Mouse (Mus musculus) midbrain, postnatal 0 days (tissue): ENCODE results near the gene Prkag2. TPM values are rescaled to one million over a fixed set of nuclear protein-coding genes. Genes with fewer than 3 reads are reported as not detected.

ENCODE experiments used
- ATAC-seq: fragments of 200-750 bp; cut with Nextera tagmentation; 2 replicates; pipeline ENCODE4 v1.8.0; 2017; ENCODE audit warnings: moderate number of reproducible peaks, mild to moderate bottlenecking, moderate TSS enrichment, moderate library complexity; ENCODE audit not compliant: low FRiP score
- DNase-seq: peaks from one replicate; pipeline ENCODE4 v3.0.0-alpha.2; 2015; ENCODE audit warnings: low spot score
- H3K27ac ChIP-seq: fragments of 300-500 bp; sonication (generic); 2 replicates; pipeline ENCODE4 v1.5.1; 2014; ENCODE audit warnings: low read depth, mild to moderate bottlenecking, low read length, mixed read lengths
- H3K27me3 ChIP-seq: fragments of 300-500 bp; sonication (generic); 2 replicates; pipeline ENCODE4 v1.6.1; 2014; ENCODE audit warnings: low read length, control low read depth, mixed read lengths; ENCODE audit not compliant: insufficient read depth
- H3K36me3 ChIP-seq: fragments of 300-500 bp; sonication (generic); 2 replicates; pipeline ENCODE4 v1.6.1; 2014; ENCODE audit warnings: low read length, control low read depth, mixed read lengths; ENCODE audit not compliant: insufficient read depth
- H3K4me1 ChIP-seq: fragments of 300-500 bp; sonication (generic); 2 replicates; pipeline ENCODE4 v1.6.1; 2014; ENCODE audit warnings: mild to moderate bottlenecking, control low read depth, antibody characterized with exemption, low read length, mixed read lengths; ENCODE audit not compliant: insufficient read depth
- H3K4me2 ChIP-seq: fragments of 300-500 bp; sonication (generic); 2 replicates; pipeline ENCODE4 v1.6.1; 2014; ENCODE audit warnings: low read depth, mild to moderate bottlenecking, low read length, mixed read lengths; ENCODE audit not compliant: poor library complexity, severe bottlenecking
- H3K4me3 ChIP-seq: fragments of 300-500 bp; sonication (generic); 2 replicates; pipeline ENCODE4 v1.5.1; 2014; ENCODE audit warnings: low read depth, mild to moderate bottlenecking, low read length, moderate library complexity
- H3K9ac ChIP-seq: fragments of 300-500 bp; sonication (generic); replicated peaks from 2 replicates; pipeline ENCODE4 v1.6.1; 2014; ENCODE audit warnings: mild to moderate bottlenecking, low read length, moderate library complexity, mixed read lengths; ENCODE audit not compliant: poor library complexity, severe bottlenecking
- H3K9me3 ChIP-seq: fragments of 300-500 bp; sonication (generic); 2 replicates; pipeline ENCODE4 v1.6.1; 2016; ENCODE audit warnings: low read length, control low read depth
- CTCF ChIP-seq: IDR thresholded peaks from 2 replicates; pipeline ENCODE4 v1.5.1; 2016; ENCODE audit warnings: antibody characterized with exemption, mild to moderate bottlenecking
- WGBS: fragments of 180-500 bp; shearing (Covaris S2); extraction: QIAGEN DNeasy Blood & Tissue Kit; methylation state at CpG from one replicate; pipeline ENCODE4 v1.1.7; 2014; 5-methylcytosine and 5-hydroxymethylcytosine counted together
- polyA plus RNA-seq: library from polyadenylated mRNA; unstranded; fragments of >200 nt; fragmentation: Nextera tagmentation; extraction: Ambion mirVana; gene quantifications from 2 replicates; pipeline ENCODE4 v1.2.1, GENCODE M21; 2015
- total RNA-seq: library from RNA; depleted of rRNA; stranded (reverse); fragments of >200 nt; gene quantifications from 2 replicates; pipeline ENCODE4 v1.2.3, GENCODE M21; 2014

The Prkag2 gene
- total and polyA plus RNA-seq, 2 experiments from 2014 or later: 51.6 to 103 TPM

DNA sequence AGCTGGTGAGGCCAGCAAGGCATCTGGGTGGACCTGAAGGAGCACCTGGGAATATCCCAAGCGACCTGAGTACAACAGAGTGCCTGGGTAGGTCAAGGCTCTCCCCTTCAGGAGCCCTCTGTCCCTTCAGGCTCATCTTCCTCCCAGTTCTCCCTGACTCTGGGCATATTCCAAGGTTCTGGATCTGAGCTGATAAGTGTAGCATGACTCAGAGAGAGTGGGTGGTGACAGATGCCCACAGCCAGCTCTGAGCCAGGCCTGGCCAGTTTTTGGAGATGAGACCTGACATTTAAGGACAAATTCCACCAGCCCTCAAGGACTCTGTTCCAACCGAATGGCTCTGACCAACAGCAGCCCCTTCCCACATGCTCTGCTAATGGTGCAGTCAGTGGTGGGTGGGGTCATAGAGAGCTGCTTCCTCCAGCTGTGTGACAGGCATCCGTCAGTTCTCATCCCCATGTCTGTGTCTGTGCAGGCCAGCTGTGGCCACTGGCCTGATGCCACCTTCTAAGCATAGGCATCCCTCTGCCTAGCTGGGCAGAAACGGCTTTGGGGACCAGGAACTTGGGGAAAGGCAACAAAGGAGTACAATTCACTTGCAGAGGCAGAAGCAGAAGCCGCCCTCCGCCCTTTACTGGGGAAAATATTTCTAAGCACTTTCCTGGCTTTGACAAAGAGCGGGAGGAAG lies 46.3 kb downstream of the Prkag2 start:
- Histone ChIP-seq H3K36me3 (no peaks in the 10 kb centered on the region), H3K9ac (no peak overlapping the region), H3K27me3 (no peaks in the 10 kb centered on the region), H3K9me3 (no peaks in the 10 kb centered on the region), H3K27ac (no peak overlapping the region), H3K4me2 (no peak overlapping the region), H3K4me3 (no peak overlapping the region), H3K4me1 (peaks cover 5% of the 10 kb centered on the region; the same call in 1 of the 2 replicates)
- ATAC-seq: no peak
- WGBS: 69% methylated on average over 7 of the region's 7 CpGs
- no peak for DNase-seq
- no peak for TF ChIP-seq CTCF

DNA sequence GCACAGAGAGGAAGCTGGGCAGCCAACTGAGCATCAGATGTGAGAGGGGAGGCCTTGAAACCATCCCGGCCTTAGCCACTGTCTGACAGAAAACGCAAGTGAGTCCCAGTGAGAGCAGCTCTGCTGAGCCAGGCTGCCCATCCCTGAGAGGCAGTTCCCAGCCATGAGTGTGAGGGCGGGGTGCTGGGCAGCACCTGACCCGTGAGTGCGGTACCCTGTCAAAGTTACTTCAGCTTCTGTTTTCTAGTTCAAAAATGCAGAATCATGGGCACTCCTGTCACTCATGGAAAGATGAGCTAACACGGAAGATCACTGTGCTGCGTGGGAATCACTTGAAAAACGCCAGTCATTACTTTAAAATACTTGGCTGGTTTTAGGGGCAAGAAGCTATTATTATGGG lies 49.6 kb downstream of the Prkag2 start:
- Histone ChIP-seq H3K4me3 (no peak overlapping the region), H3K36me3 (no peaks in the 10 kb centered on the region), H3K4me2 (no peak overlapping the region), H3K27me3 (no peaks in the 10 kb centered on the region), H3K27ac (no peak overlapping the region), H3K4me1 (no peaks in the 10 kb centered on the region), H3K9me3 (no peaks in the 10 kb centered on the region), H3K9ac (no peak overlapping the region)
- no peak for TF ChIP-seq CTCF
- DNase-seq (no peak), ATAC-seq (no peak)
- WGBS: 80% methylated on average over 8 of the region's 8 CpGs

DNA sequence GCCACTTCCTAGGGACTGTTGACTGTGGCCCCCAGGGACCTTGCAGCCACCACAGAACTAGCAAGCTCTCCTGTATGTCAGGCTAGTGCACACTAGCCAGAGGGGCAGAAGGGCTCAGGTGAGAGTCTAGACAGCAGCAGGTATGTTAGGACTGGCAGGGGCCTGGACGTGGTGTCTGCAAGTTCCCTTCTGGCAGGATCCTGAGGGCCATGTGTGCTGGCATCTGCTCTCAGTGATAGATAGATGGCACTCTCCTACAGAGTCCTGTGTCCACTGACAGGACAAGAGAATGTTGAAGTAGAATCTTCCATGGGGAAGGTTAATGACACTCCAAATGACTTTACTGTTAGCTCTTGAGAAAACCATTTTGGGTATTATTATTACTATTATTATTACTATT lies 52.8 kb downstream of the Prkag2 start:
- Histone ChIP-seq H3K9ac (no peak overlapping the region), H3K4me2 (no peak overlapping the region), H3K27me3 (no peaks in the 10 kb centered on the region), H3K36me3 (no peaks in the 10 kb centered on the region), H3K9me3 (no peaks in the 10 kb centered on the region), H3K4me1 (no peaks in the 10 kb centered on the region), H3K4me3 (no peak overlapping the region), H3K27ac (no peak overlapping the region)
- DNase-seq (no peak), ATAC-seq (no peak)
- WGBS: 69% methylated on average over 1 of the region's 1 CpGs
- no peak for TF ChIP-seq CTCF

DNA sequence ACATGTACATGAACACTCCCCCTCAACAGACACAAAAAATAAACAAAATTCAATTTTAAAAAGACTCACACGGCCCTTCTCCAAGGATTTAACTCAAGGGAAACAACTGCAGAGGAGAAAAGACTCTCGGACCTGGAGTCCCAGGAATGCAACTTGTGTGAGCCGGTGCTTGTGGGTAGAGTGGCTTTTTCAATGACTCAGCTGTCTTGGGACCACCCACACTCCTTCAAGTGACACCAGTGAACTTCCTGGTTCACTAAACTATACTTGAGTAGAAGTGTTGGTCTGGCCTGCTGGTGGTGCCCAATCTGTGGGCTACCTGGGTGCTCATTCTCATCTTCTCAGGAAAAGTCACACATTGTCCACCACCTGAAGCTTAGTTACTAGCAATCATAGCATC lies 53.7 kb downstream of the Prkag2 start:
- Histone ChIP-seq H3K4me1 (no peaks in the 10 kb centered on the region), H3K9me3 (no peaks in the 10 kb centered on the region), H3K27me3 (no peaks in the 10 kb centered on the region), H3K4me2 (no peak overlapping the region), H3K4me3 (no peak overlapping the region), H3K36me3 (no peaks in the 10 kb centered on the region), H3K27ac (no peak overlapping the region), H3K9ac (no peak overlapping the region)
- DNase-seq (no peak), ATAC-seq (no peak)
- TF ChIP-seq CTCF: no peak
- WGBS: 70% methylated on average over 3 of the region's 3 CpGs

DNA sequence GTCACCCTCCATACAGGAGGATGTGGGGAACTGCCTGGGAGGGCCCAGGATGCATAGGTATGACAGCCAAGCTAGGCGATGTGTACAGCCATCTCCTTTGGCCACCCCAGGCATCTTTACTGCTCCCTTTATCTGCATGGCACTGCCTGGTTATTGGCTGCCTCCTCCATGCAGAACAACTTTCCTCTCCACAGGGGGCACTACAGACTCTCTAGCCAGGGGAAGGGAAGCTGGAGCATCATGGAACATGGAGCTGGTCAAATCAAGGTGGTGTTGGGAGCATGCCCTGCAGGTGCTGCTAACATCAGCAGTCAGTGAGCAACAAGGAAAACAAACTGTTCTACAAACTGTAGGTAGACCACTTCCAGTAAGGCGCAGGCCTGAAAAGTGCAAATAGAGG lies 56.4 kb downstream of the Prkag2 start:
- WGBS: 93% methylated on average over 2 of the region's 2 CpGs
- H3K27me3 ChIP-seq: no peaks in the 10 kb centered on the region
- no peaks in the 10 kb centered on the region for H3K4me1 ChIP-seq
- H3K9ac ChIP-seq: no peak overlapping the region
- H3K9me3 ChIP-seq: no peaks in the 10 kb centered on the region
- TF ChIP-seq CTCF: no peak; the same call in 1 of the 2 replicates
- no peak for ATAC-seq
- H3K4me2 ChIP-seq: no peak overlapping the region
- no peak for DNase-seq
- H3K36me3 ChIP-seq: no peaks in the 10 kb centered on the region
- no peak overlapping the region for H3K27ac ChIP-seq
- no peak overlapping the region for H3K4me3 ChIP-seq

DNA sequence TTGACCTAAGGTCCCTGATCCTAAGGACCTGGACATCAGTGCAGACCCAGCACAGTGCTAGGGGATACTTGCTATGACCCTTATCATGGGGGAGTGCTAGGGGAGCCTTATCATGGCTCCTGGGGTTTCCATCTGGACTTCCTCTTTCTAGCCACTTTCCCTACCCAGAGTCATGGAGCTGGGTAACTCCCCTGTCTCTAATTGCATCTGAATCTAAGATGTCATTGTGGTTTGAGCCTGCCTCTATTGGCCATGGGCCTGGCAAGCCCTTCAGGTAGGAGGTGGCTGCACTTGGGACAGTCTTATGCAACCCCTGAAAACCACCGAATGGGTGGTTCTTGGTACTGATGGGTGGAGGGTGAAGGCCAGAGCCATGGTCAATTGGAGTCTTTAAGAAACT lies 58.5 kb downstream of the Prkag2 start:
- TF ChIP-seq CTCF: no peak
- Histone ChIP-seq H3K4me3 (no peak overlapping the region), H3K36me3 (no peaks in the 10 kb centered on the region), H3K9me3 (no peaks in the 10 kb centered on the region), H3K4me2 (no peak overlapping the region), H3K27ac (no peak overlapping the region), H3K4me1 (no peaks in the 10 kb centered on the region), H3K27me3 (no peaks in the 10 kb centered on the region), H3K9ac (no peak overlapping the region)
- DNase-seq (no peak), ATAC-seq (no peak)
- WGBS: 97% methylated on average over 1 of the region's 1 CpGs
